Mouse (Mus musculus) heart, embryonic 10.5 days (tissue): ENCODE results near the gene Neu3. TPM values are rescaled to one million over a fixed set of nuclear protein-coding genes. Genes with fewer than 3 reads are reported as not detected.

Source experiments
- DNase-seq: peaks from one replicate; pipeline ENCODE4 v3.0.0-alpha.2; 2017; ENCODE audit warnings: low spot score
- H3K27ac ChIP-seq: fragments of 300-500 bp; sonication (generic); 2 replicates; pipeline ENCODE4 v1.5.1; 2016; ENCODE audit warnings: mild to moderate bottlenecking
- H3K27me3 ChIP-seq: fragments of 300-500 bp; sonication (generic); 2 replicates; pipeline ENCODE4 v1.6.1; 2016; ENCODE audit warnings: mild to moderate bottlenecking; ENCODE audit not compliant: poor library complexity, insufficient read depth, severe bottlenecking
- H3K36me3 ChIP-seq: fragments of 300-500 bp; sonication (generic); 2 replicates; pipeline ENCODE4 v1.6.1; 2016; ENCODE audit warnings: mild to moderate bottlenecking, moderate library complexity
- H3K4me1 ChIP-seq: fragments of 300-500 bp; sonication (generic); 2 replicates; pipeline ENCODE4 v1.6.1; 2016; ENCODE audit warnings: mild to moderate bottlenecking
- H3K4me3 ChIP-seq: fragments of 300-500 bp; sonication (generic); 2 replicates; pipeline ENCODE4 v1.5.1; 2016; ENCODE audit warnings: mild to moderate bottlenecking, moderate library complexity
- H3K9me3 ChIP-seq: fragments of 300-500 bp; sonication (generic); 2 replicates; pipeline ENCODE4 v1.6.1; 2016; ENCODE audit warnings: mild to moderate bottlenecking, moderate library complexity
- WGBS: fragments of 180-500 bp; shearing (Covaris S2); methylation state at CpG from one replicate; pipeline ENCODE4 v1.1.7; 2016; 5-methylcytosine and 5-hydroxymethylcytosine counted together
- polyA plus RNA-seq: library from polyadenylated mRNA; unstranded; fragments of >200 nt; fragmentation: Nextera tagmentation; extraction: Ambion mirVana; gene quantifications from 2 replicates; pipeline ENCODE4 v1.2.1, GENCODE M21; 2016

Neu3 gene
- polyA plus RNA-seq, 1 experiment from 2014 or later: 3.3 TPM

DNA sequence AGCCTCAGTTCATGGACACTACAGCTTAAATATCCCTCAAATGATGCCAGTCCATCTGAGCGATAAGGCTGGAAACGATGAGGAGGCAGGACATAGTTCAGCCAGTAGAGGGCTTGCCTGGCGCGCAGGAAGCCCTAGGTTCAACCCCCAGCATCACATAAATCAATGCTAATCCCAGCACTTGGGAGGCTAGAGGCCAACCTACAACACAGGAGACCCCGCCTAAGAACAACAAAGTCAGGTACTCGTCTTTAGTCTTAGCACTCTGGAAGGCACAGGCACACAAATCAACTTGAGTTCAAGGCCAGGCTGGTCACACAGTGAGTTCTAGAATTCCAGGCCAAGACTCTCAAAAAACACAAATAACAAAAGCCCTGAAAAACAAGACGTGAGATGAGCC, 25.1 kb upstream of the Neu3 start:
- Histone ChIP-seq H3K27ac (no peak overlapping the region), H3K36me3 (peaks cover 42% of the 10 kb centered on the region)

DNA sequence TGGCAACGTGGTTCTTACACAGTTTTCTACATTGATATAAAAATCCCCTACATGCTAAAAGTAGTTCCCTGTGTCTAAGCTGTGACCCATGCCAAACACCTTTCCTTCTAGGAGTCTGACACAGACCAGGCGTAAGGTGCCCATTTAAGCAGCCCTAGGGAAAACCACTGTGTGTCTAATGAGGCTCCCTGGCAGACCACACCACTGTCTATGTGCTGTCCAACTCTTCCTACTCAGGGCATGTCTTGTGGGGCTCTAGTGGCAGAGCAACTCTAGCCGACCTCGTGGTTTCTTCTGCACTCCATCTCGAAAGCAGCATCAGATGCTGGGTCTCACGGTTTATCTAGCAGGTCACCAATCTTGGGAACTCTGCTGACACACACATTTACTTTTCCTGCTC, 23.4 kb upstream of the Neu3 start:
- no peak for DNase-seq
- H3K9me3 ChIP-seq: no peaks in the 10 kb centered on the region
- H3K36me3 ChIP-seq: peaks cover 53% of the 10 kb centered on the region
- H3K4me1 ChIP-seq: peaks cover 12% of the 10 kb centered on the region
- no peaks in the 10 kb centered on the region for H3K27me3 ChIP-seq
- 83% methylated on average over 6 of the region's 6 CpGs for WGBS
- no peak overlapping the region for H3K4me3 ChIP-seq
- H3K27ac ChIP-seq: no peak overlapping the region

More for the DNA sequence above, 25.1 kb upstream of the Neu3 start:
- H3K4me3 ChIP-seq: no peak overlapping the region
- 87% methylated on average over 7 of the region's 7 CpGs for WGBS
- peaks cover 25% of the 10 kb centered on the region for H3K4me1 ChIP-seq
- no peaks in the 10 kb centered on the region for H3K9me3 ChIP-seq
- no peak for DNase-seq
- no peaks in the 10 kb centered on the region for H3K27me3 ChIP-seq

DNA sequence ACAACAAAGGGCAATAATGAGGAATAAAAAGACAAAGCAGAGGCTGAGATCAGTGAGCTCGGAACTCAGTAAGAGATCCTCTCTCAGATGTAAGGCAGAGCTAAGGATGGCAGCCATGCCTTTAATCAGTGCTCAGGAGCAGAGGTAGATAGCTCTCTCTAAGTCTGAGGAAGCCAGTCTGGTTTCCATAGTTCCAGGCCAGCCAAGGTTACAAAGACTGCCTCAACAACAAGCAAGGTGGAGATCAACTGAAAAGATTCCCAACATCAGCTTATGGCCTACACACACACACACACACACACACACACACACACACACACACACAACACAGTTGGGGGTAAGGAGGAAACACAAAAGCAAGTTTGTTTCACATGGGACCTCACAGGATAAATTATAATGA, 22.9 kb upstream of the Neu3 start:
- no peak for DNase-seq
- WGBS: 82% methylated on average over 1 of the region's 1 CpGs
- H3K36me3 ChIP-seq: peaks cover 53% of the 10 kb centered on the region
- no peak overlapping the region for H3K27ac ChIP-seq
- H3K4me1 ChIP-seq: peaks cover 9% of the 10 kb centered on the region; the same call in 1 of the 2 replicates
- H3K27me3 ChIP-seq: no peaks in the 10 kb centered on the region
- H3K9me3 ChIP-seq: no peaks in the 10 kb centered on the region
- no peak overlapping the region for H3K4me3 ChIP-seq

DNA sequence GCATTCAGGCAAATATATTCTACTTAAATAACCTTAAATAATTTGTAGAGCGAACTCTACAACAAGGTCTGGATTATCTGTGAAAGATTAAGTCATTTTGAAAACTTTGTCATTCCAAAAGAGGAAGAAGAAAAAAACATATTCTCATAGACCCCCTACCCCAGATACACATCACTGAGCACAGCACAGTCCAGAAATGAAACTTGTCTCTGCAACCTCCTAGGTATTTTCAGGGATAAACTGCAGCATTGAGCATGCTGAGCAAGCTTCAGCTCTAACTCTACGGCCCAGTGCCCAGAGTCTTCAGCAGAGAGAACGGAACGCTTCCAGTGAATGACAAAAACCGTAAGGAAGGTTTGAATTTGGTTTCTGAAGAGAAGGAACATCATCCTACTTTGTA, 22.3 kb upstream of the Neu3 start:
- no peak for DNase-seq
- no peaks in the 10 kb centered on the region for H3K27me3 ChIP-seq
- H3K27ac ChIP-seq: no peak overlapping the region
- H3K36me3 ChIP-seq: peaks cover 51% of the 10 kb centered on the region
- 94% methylated on average over 5 of the region's 5 CpGs for WGBS
- H3K4me1 ChIP-seq: peaks cover 9% of the 10 kb centered on the region; the same call in 1 of the 2 replicates
- no peaks in the 10 kb centered on the region for H3K9me3 ChIP-seq
- H3K4me3 ChIP-seq: no peak overlapping the region

DNA sequence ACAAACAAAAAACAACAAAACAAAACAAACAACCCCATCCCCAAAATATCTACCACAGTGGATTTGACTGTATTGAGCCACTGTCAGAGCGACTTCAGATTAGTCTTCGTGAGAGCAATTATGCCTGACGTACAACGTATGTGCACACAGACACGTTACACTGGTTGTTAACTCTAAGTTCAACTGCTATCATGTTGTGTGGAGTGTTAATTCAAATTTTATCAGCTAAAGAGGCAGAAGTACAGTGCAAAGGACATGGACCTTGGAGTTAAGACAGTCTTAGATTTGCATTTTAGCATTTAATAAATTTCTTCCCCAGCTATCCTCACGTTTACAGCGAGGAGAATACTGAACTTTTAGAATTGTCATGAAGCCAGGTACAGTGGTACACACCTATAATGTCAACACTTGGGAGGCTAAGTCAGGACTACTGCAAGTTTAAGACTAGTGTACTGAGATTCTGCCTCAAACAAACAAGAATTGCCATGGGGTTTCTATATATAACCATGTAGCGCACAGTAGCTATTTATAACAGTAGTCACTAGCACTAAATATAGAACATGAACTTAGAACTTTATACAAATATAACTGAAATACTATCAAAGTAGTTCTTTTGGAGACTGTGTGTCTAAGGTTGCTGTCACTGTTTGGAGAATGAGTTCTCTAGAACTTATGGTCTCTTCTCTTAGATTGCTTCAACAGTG, 17.5 kb upstream of the Neu3 start:
- no peak for DNase-seq
- Histone ChIP-seq H3K4me1 (0 out of 2 replicates have a peak, but pooled peaks cover 8% of the 10 kb centered on the region), H3K27ac (peak overlapping the region; percentile 36; the same call in 1 of the 2 replicates), H3K27me3 (no peaks in the 10 kb centered on the region), H3K36me3 (peaks cover 74% of the 10 kb centered on the region), H3K4me3 (no peak overlapping the region), H3K9me3 (no peaks in the 10 kb centered on the region)
- WGBS: 89% methylated on average over 8 of the region's 8 CpGs

DNA sequence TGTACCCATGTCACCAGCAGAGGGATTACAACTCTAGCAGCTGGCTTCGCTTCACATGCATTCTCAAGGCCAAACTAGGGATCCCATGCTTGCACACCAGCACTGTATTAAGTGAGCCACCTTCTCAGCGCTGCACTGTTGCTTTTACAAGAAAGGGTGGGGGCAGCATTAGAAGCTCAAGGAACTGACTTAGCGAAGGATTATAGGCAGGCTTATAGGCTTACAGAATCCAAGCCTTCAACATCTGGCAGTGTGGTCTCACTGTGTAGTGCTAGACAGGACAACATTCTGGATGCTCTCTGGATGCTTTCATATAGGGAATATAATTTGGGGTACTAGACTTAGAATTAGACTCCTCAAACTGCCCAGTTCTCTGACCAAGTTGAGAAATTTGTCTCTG, 10.0 kb upstream of the Neu3 start:
- H3K27ac ChIP-seq: peak overlapping the region; percentile 12; the same call in 1 of the 2 replicates
- H3K9me3 ChIP-seq: no peaks in the 10 kb centered on the region
- peaks cover 63% of the 10 kb centered on the region for H3K36me3 ChIP-seq
- no peaks in the 10 kb centered on the region for H3K27me3 ChIP-seq
- DNase-seq: no peak
- 86% methylated on average over 3 of the region's 3 CpGs for WGBS
- no peak overlapping the region for H3K4me3 ChIP-seq
- H3K4me1 ChIP-seq: peaks cover 31% of the 10 kb centered on the region

DNA sequence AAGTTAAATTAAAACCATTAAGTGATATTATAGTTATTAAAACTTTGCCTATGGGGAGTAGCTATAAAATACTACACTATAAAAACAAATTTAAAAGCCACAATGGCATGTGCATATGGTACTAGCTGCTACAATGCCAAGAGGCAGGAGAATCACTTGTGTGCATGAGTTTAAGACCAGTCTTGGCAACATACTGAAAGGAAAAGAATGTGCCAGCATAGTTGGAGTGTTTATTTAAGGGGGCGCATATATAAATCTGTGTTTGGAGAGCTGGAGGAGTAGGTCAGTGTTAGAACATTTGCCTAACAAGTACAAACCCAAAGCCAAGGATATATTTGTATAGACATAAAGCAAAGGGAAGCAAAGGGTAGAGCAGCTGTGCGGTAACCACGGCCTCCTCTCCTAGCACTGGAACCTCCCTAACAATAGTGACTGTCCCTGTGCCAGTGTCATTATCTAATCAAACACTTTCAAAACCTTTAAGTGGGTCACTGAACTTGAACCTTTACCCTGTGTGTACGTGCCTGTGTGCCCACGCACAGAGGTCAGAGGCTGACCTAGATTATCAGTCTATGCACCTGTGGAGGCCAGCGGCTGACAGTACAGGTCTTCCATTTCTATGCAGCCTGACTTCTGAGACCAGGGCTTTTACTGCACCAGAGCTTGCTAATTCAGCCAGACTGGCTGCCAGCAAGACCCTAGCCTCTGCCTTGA, 9.3 kb upstream of the Neu3 start:
- Histone ChIP-seq H3K27me3 (no peaks in the 10 kb centered on the region), H3K4me1 (peaks cover 31% of the 10 kb centered on the region), H3K4me3 (no peak overlapping the region), H3K9me3 (no peaks in the 10 kb centered on the region), H3K27ac (peak overlapping the region; percentile 12; the same call in 1 of the 2 replicates), H3K36me3 (peaks cover 56% of the 10 kb centered on the region)
- DNase-seq: no peak
- 63% methylated on average over 6 of the region's 6 CpGs for WGBS

DNA sequence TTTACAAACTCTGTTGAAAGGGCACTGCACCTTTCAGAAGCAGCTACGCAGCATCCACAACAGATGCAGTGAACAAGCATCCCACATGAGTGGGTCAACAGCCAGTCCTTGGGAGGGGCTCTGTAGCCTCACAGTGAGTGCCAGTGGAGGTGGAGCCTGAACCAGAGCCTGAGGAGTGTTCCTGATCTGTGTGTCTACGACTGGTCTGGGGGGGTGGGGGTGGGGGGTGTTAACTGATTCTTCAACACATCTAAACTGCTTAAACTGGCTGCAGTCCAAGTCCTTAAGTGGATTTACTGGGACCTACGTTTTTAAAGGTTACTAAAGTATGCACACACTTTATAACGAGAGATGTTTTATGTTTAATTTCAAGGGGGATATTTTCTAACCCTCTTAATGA, 8.6 kb upstream of the Neu3 start:
- Histone ChIP-seq H3K4me1 (peaks cover 31% of the 10 kb centered on the region), H3K27ac (no peak overlapping the region), H3K36me3 (peaks cover 50% of the 10 kb centered on the region), H3K27me3 (no peaks in the 10 kb centered on the region), H3K4me3 (no peak overlapping the region), H3K9me3 (no peaks in the 10 kb centered on the region)
- WGBS: 51% methylated on average over 4 of the region's 4 CpGs
- DNase-seq: no peak

DNA sequence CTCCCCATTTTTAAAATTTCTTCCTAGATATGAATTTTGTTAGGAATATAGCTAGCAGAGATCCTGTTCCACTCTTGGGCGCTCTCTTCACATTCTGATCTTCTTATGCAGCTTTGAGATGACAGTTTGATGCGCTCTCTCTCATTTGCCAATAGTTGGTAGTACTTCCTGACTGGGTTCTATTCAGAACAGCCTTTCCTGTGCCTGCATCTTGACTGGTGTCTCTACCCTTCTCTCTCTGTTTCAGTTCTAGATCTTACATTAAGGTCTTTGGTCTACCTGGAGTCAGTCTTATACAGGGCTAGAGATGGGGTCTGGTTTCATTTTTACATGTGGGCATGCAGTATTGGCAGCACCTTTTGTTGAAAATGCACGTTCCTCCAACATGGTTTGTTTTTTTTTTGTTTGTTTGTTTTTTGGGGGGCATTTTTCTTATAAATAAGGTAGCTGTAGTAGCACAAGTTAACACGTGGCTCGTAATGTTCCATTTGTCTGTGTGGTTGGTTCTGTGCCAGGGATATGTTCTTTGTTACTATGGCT, 6.2 kb upstream of the Neu3 start:
- Histone ChIP-seq H3K27ac (no peak overlapping the region), H3K9me3 (no peaks in the 10 kb centered on the region), H3K4me3 (no peak overlapping the region), H3K36me3 (peaks cover 26% of the 10 kb centered on the region), H3K4me1 (peaks cover 20% of the 10 kb centered on the region), H3K27me3 (no peaks in the 10 kb centered on the region)
- DNase-seq: no peak
- WGBS: 87% methylated on average over 5 of the region's 5 CpGs

DNA sequence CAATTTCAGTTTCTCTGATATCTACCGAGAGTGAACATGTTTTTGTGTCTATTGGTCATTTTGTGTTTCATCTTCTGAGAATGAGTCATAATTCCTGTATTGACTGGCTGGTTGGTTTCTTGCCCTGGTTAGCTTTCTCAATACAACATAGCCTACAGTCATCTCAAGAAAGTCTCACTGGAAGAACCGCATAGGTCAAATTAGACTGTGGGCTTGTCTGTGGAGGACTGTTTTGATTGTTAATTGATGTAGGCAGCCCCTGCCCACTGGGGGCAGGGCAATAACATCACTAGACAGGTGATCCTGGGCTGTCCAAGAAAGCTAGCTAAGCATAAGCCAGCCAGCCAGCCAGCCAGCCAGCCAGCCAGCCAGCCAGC, 5.6 kb upstream of the Neu3 start:
- H3K27me3 ChIP-seq: no peaks in the 10 kb centered on the region
- 87% methylated on average over 2 of the region's 2 CpGs for WGBS
- peaks cover 20% of the 10 kb centered on the region for H3K4me1 ChIP-seq
- H3K36me3 ChIP-seq: peaks cover 20% of the 10 kb centered on the region
- no peak overlapping the region for H3K27ac ChIP-seq
- H3K9me3 ChIP-seq: no peaks in the 10 kb centered on the region
- DNase-seq: no peak
- H3K4me3 ChIP-seq: no peak overlapping the region

DNA sequence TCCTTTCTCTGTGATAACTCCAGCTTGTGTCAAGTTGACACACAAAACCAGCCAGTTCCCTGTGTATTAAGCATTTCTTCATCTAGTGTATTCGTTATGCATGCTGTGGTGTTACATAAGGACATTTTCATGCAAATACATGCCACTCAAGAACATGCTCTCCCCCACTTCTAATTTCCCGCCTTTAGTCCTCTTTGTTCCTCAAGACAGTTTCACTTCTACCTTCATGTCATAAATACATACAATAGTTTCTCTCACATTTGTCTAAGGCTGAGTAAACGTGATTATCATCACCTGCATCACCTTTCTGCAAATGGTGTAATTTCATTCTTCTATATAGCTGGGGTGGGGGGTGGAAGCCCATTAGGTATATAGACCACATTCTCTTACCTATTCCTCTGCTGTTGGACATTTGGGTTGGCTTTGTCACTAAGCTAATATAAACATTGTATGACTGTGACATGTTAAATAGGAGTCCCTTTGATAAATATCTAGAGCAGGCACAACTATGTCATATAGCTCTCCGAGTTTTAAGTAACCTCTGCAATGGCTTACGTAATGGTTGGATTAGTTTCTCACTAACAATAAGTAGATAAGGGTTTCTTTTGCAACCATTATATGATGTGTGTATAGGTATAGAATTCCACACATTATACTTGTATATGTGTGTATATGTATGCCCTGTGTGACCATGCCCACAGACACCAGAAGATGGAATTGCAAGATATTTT, 5.1 kb upstream of the Neu3 start:
- no peak overlapping the region for H3K4me3 ChIP-seq
- no peaks in the 10 kb centered on the region for H3K27me3 ChIP-seq
- H3K27ac ChIP-seq: no peak overlapping the region
- no peak for DNase-seq
- 81% methylated on average over 5 of the region's 5 CpGs for WGBS
- H3K4me1 ChIP-seq: peaks cover 23% of the 10 kb centered on the region
- H3K36me3 ChIP-seq: peaks cover 15% of the 10 kb centered on the region
- H3K9me3 ChIP-seq: no peaks in the 10 kb centered on the region

DNA sequence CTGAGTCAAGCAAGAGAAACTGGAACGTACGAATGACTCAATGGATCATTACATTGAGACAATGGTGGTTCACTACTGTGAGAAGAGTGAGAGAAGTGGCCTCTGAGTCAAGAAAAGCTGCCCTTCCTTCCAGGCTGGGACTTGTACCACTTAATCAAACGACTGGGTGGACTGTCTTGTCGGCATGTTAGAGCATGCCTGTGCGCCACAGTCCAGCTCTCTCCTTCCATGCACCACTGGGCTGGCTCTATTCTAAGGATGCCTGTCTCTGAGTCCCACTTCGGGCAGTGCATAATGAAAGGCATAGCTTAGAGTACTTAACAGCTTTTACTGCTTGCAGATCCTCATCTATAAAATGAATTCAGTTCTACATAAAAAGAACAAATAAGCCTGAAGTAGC, 2.1 kb downstream of the Neu3 start:
- Histone ChIP-seq H3K4me1 (peaks cover 42% of the 10 kb centered on the region), H3K27me3 (no peaks in the 10 kb centered on the region), H3K9me3 (no peaks in the 10 kb centered on the region), H3K27ac (peak overlapping the region; percentile 77), H3K36me3 (peaks cover 7% of the 10 kb centered on the region; the same call in 1 of the 2 replicates), H3K4me3 (no peak overlapping the region; the same call in 1 of the 2 replicates)
- DNase-seq: no peak
- 55% methylated on average over 6 of the region's 6 CpGs for WGBS

DNA sequence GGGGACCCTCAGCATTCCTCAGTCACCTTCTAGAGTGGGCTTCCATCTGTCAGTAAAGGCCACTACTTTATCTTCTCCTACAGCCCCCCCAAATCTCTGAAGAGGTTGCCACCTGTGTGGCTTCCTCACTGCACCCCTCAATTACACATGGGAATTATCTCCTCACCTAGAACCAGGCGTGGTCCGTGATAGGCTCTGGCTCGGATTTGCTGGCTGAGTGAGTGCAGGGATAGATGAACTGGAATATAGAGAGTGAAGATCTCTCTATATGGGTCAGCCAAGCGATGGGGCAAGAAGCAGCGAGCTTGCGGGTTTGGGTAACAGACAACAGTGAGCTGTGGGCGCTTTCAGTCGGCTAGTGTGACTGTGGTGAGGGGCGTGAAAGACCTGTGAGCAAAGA, 2.7 kb downstream of the Neu3 start:
- peak overlapping the region; percentile 35 for H3K4me3 ChIP-seq

More for the DNA sequence above, 2.7 kb downstream of the Neu3 start:
- WGBS: 44% methylated on average over 9 of the region's 9 CpGs
- Histone ChIP-seq H3K4me1 (peaks cover 42% of the 10 kb centered on the region), H3K27me3 (no peaks in the 10 kb centered on the region), H3K27ac (peak overlapping the region; percentile 77), H3K36me3 (peaks cover 7% of the 10 kb centered on the region; the same call in 1 of the 2 replicates), H3K9me3 (no peaks in the 10 kb centered on the region)
- no peak for DNase-seq
